Mouse (Mus musculus): ENCODE measurements around the gene Nmnat2. TPM values are rescaled to one million over a fixed set of nuclear protein-coding genes. Genes with fewer than 3 reads are reported as not detected.

Nmnat2 gene
- polyA plus RNA-seq, 1 experiment from 2014 or later = 11.7 TPM

GRCm38 (mm10) chr1:153097017-153097675, 142.4 kb downstream of the Nmnat2 start:
- Histone ChIP-seq H3K4me1 (replicated peaks; ENCODE audit: control insufficient read depth, insufficient read depth, low read length) (no peaks in the 10 kb centered on the region), H3K4me2 (ENCODE audit: low read depth, low read length, severe bottlenecking) (no peak overlapping the region), H3K9me3 (ENCODE audit: control insufficient read depth, low read length) (no peaks in the 10 kb centered on the region), H3K27me3 (ENCODE audit: control insufficient read depth, insufficient read depth, low read length) (no peaks in the 10 kb centered on the region), H3K27ac (ENCODE audit: low read depth, low read length) (no peak overlapping the region), H3K9ac (ENCODE audit: low read length) (no peak overlapping the region), H3K36me3 (ENCODE audit: control insufficient read depth, insufficient read depth, low read length) (no peaks in the 10 kb centered on the region), H3K4me3 (ENCODE audit: low read depth, low read length) (no peak overlapping the region)
- ATAC-seq (replicated peaks; ENCODE audit: low FRiP score) (no peak), DNase-seq (ENCODE audit: low spot score) (no peak)
- 94% methylated on average over 6 of the region's 6 CpGs for WGBS

DNA sequence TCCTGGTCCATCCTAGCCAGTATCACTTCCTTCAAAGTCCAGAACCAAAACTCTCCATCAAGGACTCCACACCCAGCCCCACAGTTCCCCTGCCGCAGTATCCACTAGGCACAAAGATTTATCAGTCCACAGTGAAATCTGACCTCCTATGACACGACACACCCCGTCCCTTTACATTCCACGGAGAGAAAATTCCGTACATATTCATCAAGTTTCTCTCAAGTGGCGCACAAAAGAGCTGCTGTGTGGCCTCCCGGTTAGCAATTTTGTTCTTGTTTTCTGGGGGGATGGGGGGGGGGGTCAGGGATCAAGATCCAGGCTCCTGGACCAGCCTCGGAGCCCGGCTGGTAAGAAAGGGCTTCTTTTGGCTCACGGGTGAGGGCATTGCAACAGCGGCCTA, 143.8 kb downstream of the Nmnat2 start:
- Histone ChIP-seq H3K4me3 (ENCODE audit: low read depth, low read length) (no peak overlapping the region), H3K36me3 (ENCODE audit: control insufficient read depth, insufficient read depth, low read length) (no peaks in the 10 kb centered on the region), H3K9ac (ENCODE audit: low read length) (no peak overlapping the region; the same call in 1 of the 2 replicates), H3K27me3 (ENCODE audit: control insufficient read depth, insufficient read depth, low read length) (no peaks in the 10 kb centered on the region), H3K4me2 (ENCODE audit: low read depth, low read length, severe bottlenecking) (no peak overlapping the region), H3K9me3 (ENCODE audit: control insufficient read depth, low read length) (no peaks in the 10 kb centered on the region), H3K27ac (ENCODE audit: low read depth, low read length) (no peak overlapping the region), H3K4me1 (replicated peaks; ENCODE audit: control insufficient read depth, insufficient read depth, low read length) (no peaks in the 10 kb centered on the region)
- ATAC-seq (replicated peaks; ENCODE audit: low FRiP score) (no peak), DNase-seq (ENCODE audit: low spot score) (no peak)
- WGBS = 39% methylated on average over 11 of the region's 11 CpGs

GRCm38 (mm10) chr1:153100912-153101311, 146.1 kb downstream of the Nmnat2 start:
- whole genome bisulfite sequencing = 56% methylated on average over 9 of the region's 9 CpGs

GRCm38 (mm10) chr1:153101327-153101880, 146.6 kb downstream of the Nmnat2 start:
- Histone ChIP-seq H3K4me2 (ENCODE audit: low read depth, low read length, severe bottlenecking) (no peak overlapping the region), H3K4me3 (ENCODE audit: low read depth, low read length) (no peak overlapping the region), H3K27ac (ENCODE audit: low read depth, low read length) (no peak overlapping the region), H3K9me3 (ENCODE audit: control insufficient read depth, low read length) (no peaks in the 10 kb centered on the region), H3K27me3 (ENCODE audit: control insufficient read depth, insufficient read depth, low read length) (no peaks in the 10 kb centered on the region), H3K36me3 (ENCODE audit: control insufficient read depth, insufficient read depth, low read length) (no peaks in the 10 kb centered on the region), H3K9ac (ENCODE audit: low read length) (no peak overlapping the region), H3K4me1 (replicated peaks; ENCODE audit: control insufficient read depth, insufficient read depth, low read length) (no peaks in the 10 kb centered on the region)
- 33% methylated on average over 9 of the region's 9 CpGs for WGBS
- 0 out of 2 replicates have a peak, but pooled peaks have one; percentile 15 for ATAC-seq (replicated peaks; ENCODE audit: low FRiP score)
- peak; percentile 56 for DNase-seq (ENCODE audit: low spot score)

More at GRCm38 (mm10) chr1:153100912-153101311, 146.1 kb downstream of the Nmnat2 start:
- no peak for DNase-seq (ENCODE audit: low spot score)
- no peak overlapping the region for H3K4me2 ChIP-seq (ENCODE audit: low read depth, low read length, severe bottlenecking)
- no peak overlapping the region for H3K9ac ChIP-seq (ENCODE audit: low read length)
- H3K36me3 ChIP-seq (ENCODE audit: control insufficient read depth, insufficient read depth, low read length) = no peaks in the 10 kb centered on the region
- no peak overlapping the region for H3K27ac ChIP-seq (ENCODE audit: low read depth, low read length)
- H3K4me1 ChIP-seq (replicated peaks; ENCODE audit: control insufficient read depth, insufficient read depth, low read length) = no peaks in the 10 kb centered on the region
- no peak for ATAC-seq (replicated peaks; ENCODE audit: low FRiP score)
- no peak overlapping the region for H3K4me3 ChIP-seq (ENCODE audit: low read depth, low read length)
- no peaks in the 10 kb centered on the region for H3K9me3 ChIP-seq (ENCODE audit: control insufficient read depth, low read length)
- H3K27me3 ChIP-seq (ENCODE audit: control insufficient read depth, insufficient read depth, low read length) = no peaks in the 10 kb centered on the region

DNA sequence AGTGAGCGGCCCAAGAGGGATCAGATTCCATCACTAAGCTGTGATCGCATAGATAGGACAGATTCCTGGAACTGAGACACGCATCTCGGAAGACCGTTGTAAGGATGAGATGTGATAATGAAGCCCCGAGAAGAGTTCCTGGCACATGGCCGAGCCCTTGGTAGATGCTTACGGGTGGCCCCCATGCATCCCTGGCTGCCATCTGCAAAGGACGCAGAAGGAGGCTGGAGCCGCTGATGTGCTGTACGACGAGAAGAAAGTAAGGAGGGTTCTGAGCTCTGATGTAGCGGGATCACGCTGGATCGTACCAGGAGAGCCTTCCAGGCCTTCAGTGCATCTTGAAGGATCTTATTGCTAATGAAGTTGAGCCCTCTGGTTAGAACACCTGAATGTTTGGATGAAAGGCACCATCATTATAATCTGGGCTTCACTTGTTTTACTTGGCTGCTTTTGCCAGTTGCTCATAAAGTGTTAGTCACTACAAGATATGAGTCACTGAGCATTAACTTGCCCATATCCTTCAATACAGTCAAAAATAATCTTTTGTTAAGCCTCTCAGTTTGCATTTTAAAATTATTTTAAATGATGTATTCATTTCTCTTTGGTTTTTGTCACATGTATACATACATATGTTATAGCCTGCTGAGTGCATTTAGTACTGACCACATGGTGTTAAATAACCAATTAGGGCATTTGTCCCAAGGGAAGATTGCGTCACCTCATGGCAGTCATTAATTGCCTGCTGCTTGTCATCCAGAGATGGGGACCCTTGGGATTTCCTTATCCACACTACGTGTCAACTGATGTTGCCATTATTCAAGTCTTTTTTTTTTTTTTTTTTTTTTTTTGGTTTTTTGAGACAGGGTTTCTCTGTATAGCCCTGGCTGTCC, 147.7 kb downstream of the Nmnat2 start:
- Histone ChIP-seq H3K4me2 (ENCODE audit: low read depth, low read length, severe bottlenecking) (no peak overlapping the region), H3K36me3 (ENCODE audit: control insufficient read depth, insufficient read depth, low read length) (no peaks in the 10 kb centered on the region), H3K4me1 (replicated peaks; ENCODE audit: control insufficient read depth, insufficient read depth, low read length) (no peaks in the 10 kb centered on the region), H3K27ac (ENCODE audit: low read depth, low read length) (no peak overlapping the region), H3K27me3 (ENCODE audit: control insufficient read depth, insufficient read depth, low read length) (no peaks in the 10 kb centered on the region), H3K9ac (ENCODE audit: low read length) (no peak overlapping the region), H3K9me3 (ENCODE audit: control insufficient read depth, low read length) (no peaks in the 10 kb centered on the region), H3K4me3 (ENCODE audit: low read depth, low read length) (no peak overlapping the region)
- ATAC-seq (replicated peaks; ENCODE audit: low FRiP score) = no peak
- WGBS = 93% methylated on average over 17 of the region's 17 CpGs
- no peak for DNase-seq (ENCODE audit: low spot score)

GRCm38 (mm10) chr1:153103186-153103554, 148.4 kb downstream of the Nmnat2 start:
- H3K36me3 ChIP-seq (ENCODE audit: control insufficient read depth, insufficient read depth, low read length) = no peaks in the 10 kb centered on the region
- ATAC-seq (replicated peaks; ENCODE audit: low FRiP score) (no peak), DNase-seq (ENCODE audit: low spot score) (no peak)
- H3K4me1 ChIP-seq (replicated peaks; ENCODE audit: control insufficient read depth, insufficient read depth, low read length) = no peaks in the 10 kb centered on the region
- whole genome bisulfite sequencing = 92% methylated on average over 8 of the region's 8 CpGs
- no peak overlapping the region for H3K4me2 ChIP-seq (ENCODE audit: low read depth, low read length, severe bottlenecking)
- no peaks in the 10 kb centered on the region for H3K9me3 ChIP-seq (ENCODE audit: control insufficient read depth, low read length)
- no peak overlapping the region for H3K9ac ChIP-seq (ENCODE audit: low read length)
- H3K27ac ChIP-seq (ENCODE audit: low read depth, low read length) = no peak overlapping the region
- no peak overlapping the region for H3K4me3 ChIP-seq (ENCODE audit: low read depth, low read length)
- no peaks in the 10 kb centered on the region for H3K27me3 ChIP-seq (ENCODE audit: control insufficient read depth, insufficient read depth, low read length)

DNA sequence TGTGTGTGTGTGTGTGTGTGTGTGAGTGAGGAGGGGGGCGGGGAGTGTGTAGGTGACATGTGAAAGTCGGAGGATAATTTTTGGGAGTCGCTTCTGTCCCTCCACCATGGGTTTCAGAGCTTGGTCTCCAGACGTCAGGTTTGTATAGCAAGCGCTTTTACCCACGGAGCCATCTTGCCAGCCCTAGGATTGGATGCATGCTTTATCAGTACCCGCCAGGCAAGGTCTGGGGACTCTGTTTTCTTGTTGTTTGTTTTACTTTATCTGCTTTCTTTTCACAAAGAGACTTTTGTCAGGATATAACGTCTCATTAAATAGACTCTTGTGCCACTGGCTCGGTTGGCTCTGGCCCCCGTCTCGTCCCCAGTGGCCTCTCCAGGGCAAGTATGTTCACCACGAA, 150.0 kb downstream of the Nmnat2 start:
- Histone ChIP-seq H3K9me3 (ENCODE audit: control insufficient read depth, low read length) (no peaks in the 10 kb centered on the region), H3K4me1 (replicated peaks; ENCODE audit: control insufficient read depth, insufficient read depth, low read length) (no peaks in the 10 kb centered on the region), H3K27ac (ENCODE audit: low read depth, low read length) (no peak overlapping the region), H3K36me3 (ENCODE audit: control insufficient read depth, insufficient read depth, low read length) (no peaks in the 10 kb centered on the region), H3K4me2 (ENCODE audit: low read depth, low read length, severe bottlenecking) (no peak overlapping the region), H3K4me3 (ENCODE audit: low read depth, low read length) (no peak overlapping the region), H3K9ac (ENCODE audit: low read length) (no peak overlapping the region), H3K27me3 (ENCODE audit: control insufficient read depth, insufficient read depth, low read length) (no peaks in the 10 kb centered on the region)
- DNase-seq (ENCODE audit: low spot score) (no peak), ATAC-seq (replicated peaks; ENCODE audit: low FRiP score) (no peak)
- WGBS = 83% methylated on average over 12 of the region's 12 CpGs

- H3K4me1 ChIP-seq (replicated peaks; ENCODE audit: control insufficient read depth, insufficient read depth, low read length) = no peaks in the 10 kb centered on the region
- no peak for ATAC-seq (replicated peaks; ENCODE audit: low FRiP score)
- H3K27me3 ChIP-seq (ENCODE audit: control insufficient read depth, insufficient read depth, low read length) = no peaks in the 10 kb centered on the region
- no peak overlapping the region for H3K4me3 ChIP-seq (ENCODE audit: low read depth, low read length)
- WGBS = 73% methylated on average over 7 of the region's 7 CpGs
- no peak overlapping the region for H3K27ac ChIP-seq (ENCODE audit: low read depth, low read length)
- H3K4me2 ChIP-seq (ENCODE audit: low read depth, low read length, severe bottlenecking) = no peak overlapping the region
- no peaks in the 10 kb centered on the region for H3K9me3 ChIP-seq (ENCODE audit: control insufficient read depth, low read length)
- no peaks in the 10 kb centered on the region for H3K36me3 ChIP-seq (ENCODE audit: control insufficient read depth, insufficient read depth, low read length)
- H3K9ac ChIP-seq (ENCODE audit: low read length) = no peak overlapping the region
- no peak for DNase-seq (ENCODE audit: low spot score)
Observed at GRCm38 (mm10) chr1:153107866-153108265, 153.1 kb downstream of the Nmnat2 start.

Data from forebrain, embryonic 11.5 days (tissue).